Mouse (Mus musculus) liver, embryonic 14.5 days (tissue): ENCODE data around the gene Spred1.

Experiments used
- CTCF ChIP-seq: IDR thresholded peaks from 2 replicates; pipeline ENCODE4 v1.5.1; 2016; ENCODE audit warnings: antibody characterized with exemption, low read depth, control low read depth
- EP300 ChIP-seq: IDR thresholded peaks from 2 replicates; pipeline ENCODE4 v1.6.1; 2016; ENCODE audit warnings: antibody characterized with exemption, low read depth

DNA sequence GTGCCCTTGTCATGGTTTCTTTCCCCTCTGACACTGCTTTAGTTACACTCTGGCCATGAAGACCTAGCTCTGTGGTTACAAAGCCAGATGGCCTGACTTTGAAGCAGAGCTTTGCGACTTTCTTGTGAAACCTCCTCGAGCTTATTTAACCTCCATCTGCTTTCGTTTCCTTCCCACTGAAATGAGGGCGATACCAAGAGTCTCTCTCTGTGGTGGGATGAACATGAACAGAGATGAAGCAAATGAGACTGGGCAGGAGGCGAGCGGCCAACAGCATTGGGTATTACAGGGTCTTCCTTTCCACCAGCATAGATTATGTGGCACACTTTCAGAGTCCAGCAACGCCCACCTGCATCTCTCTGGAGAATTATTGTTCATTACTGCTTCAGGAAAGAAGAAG lies 15.8 kb upstream of the Spred1 start:
- TF ChIP-seq EP300 (no peak), CTCF (no peak)
